Mouse (Mus musculus): ENCODE data around the gene Gga2. TPM values are rescaled to one million over a fixed set of nuclear protein-coding genes. Genes with fewer than 3 reads are reported as not detected.

Gga2 gene
- polyA plus RNA-seq (2012; rRNA removed), result 49.1 and 53.0 TPM in 2 replicates

GRCm38 (mm10) chr7:122020667-122021354, at the start of gene Gga2:
Gene Gga2 (minus strand): TSS chr7:122021222.
- DNase-seq, result peak; percentile 94
- Histone ChIP-seq H3K27me3 (replicated peaks; ENCODE audit: control insufficient read depth, insufficient read depth, low read length) (no peaks in the 10 kb centered on the region), H3K4me3 (ENCODE audit: insufficient read depth, low read depth, low read length) (peak within 1 kb of the TSS; percentile 95), H3K4me1 (ENCODE audit: control insufficient read depth, insufficient read depth, low read length) (peaks cover 10% of the 10 kb centered on the region; the same call in 1 of the 2 replicates), H3K27ac (ENCODE audit: insufficient read depth, low read depth, low read length) (peak within 1 kb of the TSS; percentile 69), H3K36me3 (ENCODE audit: control insufficient read depth, insufficient read depth, low read length) (no peaks in the 10 kb centered on the region)
- TF ChIP-seq POLR2A (IDR thresholded peaks at IDR 0.05; ENCODE audit: low read depth, low read length), result peak; percentile 69
- TF ChIP-seq CTCF (conservative IDR thresholded peaks at IDR 0.05; ENCODE audit: insufficient read depth, insufficient read length, low read depth, low read length), result no peak
- under 1% methylated on average over 50 of the region's 50 CpGs for WGBS

DNA sequence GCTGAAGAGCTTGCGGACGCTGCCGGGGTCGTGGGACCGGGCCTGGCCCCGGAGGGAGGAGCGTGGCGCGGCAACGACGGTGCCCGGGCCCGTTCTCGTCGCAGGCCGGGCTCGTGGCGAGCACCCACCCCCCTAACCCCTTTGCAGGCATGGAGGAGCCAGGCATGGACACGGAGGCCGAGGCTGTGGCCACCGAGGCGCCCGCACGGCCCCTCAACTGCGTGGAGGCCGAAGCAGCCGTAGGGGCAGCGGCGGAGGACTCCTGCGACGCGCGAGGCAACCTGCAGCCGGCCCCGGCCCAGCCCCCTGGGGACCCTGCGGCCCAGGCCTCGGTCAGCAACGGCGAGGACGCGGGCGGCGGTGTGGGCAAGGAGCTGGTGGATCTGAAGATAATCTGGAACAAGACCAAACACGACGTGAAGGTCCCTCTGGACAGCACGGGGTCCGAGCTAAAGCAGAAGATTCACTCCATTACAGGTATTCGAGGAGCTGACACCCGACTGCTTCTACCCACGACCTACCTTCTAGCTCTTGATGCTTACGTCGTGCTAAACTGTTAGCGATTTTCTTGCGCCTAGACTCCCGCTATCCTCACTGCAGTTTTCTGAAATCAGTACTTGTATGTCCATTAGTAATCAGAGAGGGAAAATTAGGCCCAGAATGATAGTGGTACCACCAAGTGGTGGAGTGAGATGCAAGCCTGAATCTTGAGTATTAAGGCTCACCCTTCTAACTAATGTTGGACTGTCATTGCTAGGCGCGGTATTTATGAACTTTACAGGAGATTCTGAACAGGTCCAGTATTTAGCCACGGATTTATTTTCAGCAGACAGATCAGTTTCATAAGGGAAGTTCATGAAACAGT, 46.7 kb upstream of the Gga2 start:
- Histone ChIP-seq H3K4me3 (ENCODE audit: insufficient read depth, low read depth, low read length) (peak overlapping the region; percentile 89), H3K27me3 (replicated peaks; ENCODE audit: control insufficient read depth, insufficient read depth, low read length) (no peaks in the 10 kb centered on the region), H3K36me3 (ENCODE audit: control insufficient read depth, insufficient read depth, low read length) (peaks cover 4% of the 10 kb centered on the region), H3K4me1 (ENCODE audit: control insufficient read depth, insufficient read depth, low read length) (peaks cover 5% of the 10 kb centered on the region; the same call in 1 of the 2 replicates), H3K27ac (ENCODE audit: insufficient read depth, low read depth, low read length) (peak overlapping the region; percentile 45; the same call in 1 of the 2 replicates)
- 1% methylated on average over 58 of the region's 58 CpGs for WGBS
- DNase-seq, result peak; percentile 23
- TF ChIP-seq CTCF (conservative IDR thresholded peaks at IDR 0.05; ENCODE audit: insufficient read depth, insufficient read length, low read depth, low read length) (no peak), POLR2A (IDR thresholded peaks at IDR 0.05; ENCODE audit: low read depth, low read length) (no peak)

- Histone ChIP-seq H3K27ac (ENCODE audit: insufficient read depth, low read depth, low read length) (peak within 1 kb of the TSS; percentile 62), H3K36me3 (ENCODE audit: control insufficient read depth, insufficient read depth, low read length) (no peaks in the 10 kb centered on the region; the same call in 1 of the 2 replicates), H3K4me1 (ENCODE audit: control insufficient read depth, insufficient read depth, low read length) (peaks cover 5% of the 10 kb centered on the region; the same call in 1 of the 2 replicates), H3K27me3 (replicated peaks; ENCODE audit: control insufficient read depth, insufficient read depth, low read length) (no peaks in the 10 kb centered on the region), H3K4me3 (ENCODE audit: insufficient read depth, low read depth, low read length) (peak within 1 kb of the TSS; percentile 89)
- no peak for TF ChIP-seq POLR2A (IDR thresholded peaks at IDR 0.05; ENCODE audit: low read depth, low read length)
- no peak for TF ChIP-seq CTCF (conservative IDR thresholded peaks at IDR 0.05; ENCODE audit: insufficient read depth, insufficient read length, low read depth, low read length)
- peak; percentile 98 for DNase-seq
- WGBS, result under 1% methylated on average over 60 of the region's 60 CpGs
Measured at GRCm38 (mm10) chr7:122066945-122067516, 46.0 kb upstream of the Gga2 start, which contains the start of the genes Ubfd1 and Ears2. Gene Ubfd1 (plus strand): TSS chr7:122067175. Gene Ears2 (minus strand): TSS chr7:122067263.

GRCm38 (mm10) chr7:122066102-122066944, 45.3 kb upstream of the Gga2 start:
- WGBS, result 11% methylated on average over 31 of the region's 31 CpGs
- no peak for DNase-seq
- Histone ChIP-seq H3K27me3 (replicated peaks; ENCODE audit: control insufficient read depth, insufficient read depth, low read length) (no peaks in the 10 kb centered on the region), H3K36me3 (ENCODE audit: control insufficient read depth, insufficient read depth, low read length) (no peaks in the 10 kb centered on the region), H3K4me1 (ENCODE audit: control insufficient read depth, insufficient read depth, low read length) (peaks cover 5% of the 10 kb centered on the region; the same call in 1 of the 2 replicates), H3K4me3 (ENCODE audit: insufficient read depth, low read depth, low read length) (peak overlapping the region; percentile 89), H3K27ac (ENCODE audit: insufficient read depth, low read depth, low read length) (peak overlapping the region; percentile 62)
- TF ChIP-seq CTCF (conservative IDR thresholded peaks at IDR 0.05; ENCODE audit: insufficient read depth, insufficient read length, low read depth, low read length) (no peak), POLR2A (IDR thresholded peaks at IDR 0.05; ENCODE audit: low read depth, low read length) (no peak)

GRCm38 (mm10) chr7:122065656-122066055, 44.6 kb upstream of the Gga2 start:
- WGBS, result 73% methylated on average over 1 of the region's 1 CpGs
- DNase-seq, result no peak
- no peaks in the 10 kb centered on the region for H3K36me3 ChIP-seq (ENCODE audit: control insufficient read depth, insufficient read depth, low read length)
- peaks cover 5% of the 10 kb centered on the region; the same call in 1 of the 2 replicates for H3K4me1 ChIP-seq (ENCODE audit: control insufficient read depth, insufficient read depth, low read length)
- TF ChIP-seq CTCF (conservative IDR thresholded peaks at IDR 0.05; ENCODE audit: insufficient read depth, insufficient read length, low read depth, low read length), result no peak
- H3K27me3 ChIP-seq (replicated peaks; ENCODE audit: control insufficient read depth, insufficient read depth, low read length), result no peaks in the 10 kb centered on the region
- no peak overlapping the region for H3K27ac ChIP-seq (ENCODE audit: insufficient read depth, low read depth, low read length)
- no peak overlapping the region for H3K4me3 ChIP-seq (ENCODE audit: insufficient read depth, low read depth, low read length)

DNA sequence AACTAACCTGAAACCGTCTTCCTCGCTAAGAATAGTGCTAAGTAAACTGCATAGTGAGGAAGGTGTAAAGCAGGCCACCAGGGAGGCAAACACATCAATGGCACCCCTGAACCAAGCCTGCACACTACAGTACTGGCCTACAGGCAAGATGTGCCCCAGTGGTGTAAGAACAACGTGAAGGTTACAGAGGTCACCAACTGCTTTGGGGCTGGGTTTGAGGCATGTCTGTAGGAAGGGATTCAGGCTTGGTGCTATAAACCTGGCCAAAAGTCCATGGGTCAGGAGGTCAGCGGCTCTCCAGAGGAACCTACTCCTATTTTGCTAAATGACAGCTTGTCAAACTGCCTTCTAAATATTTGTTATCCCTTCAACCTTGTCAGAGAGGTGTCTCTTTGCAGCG, 35.6 kb upstream of the Gga2 start:
- TF ChIP-seq POLR2A (IDR thresholded peaks at IDR 0.05; ENCODE audit: low read depth, low read length), result no peak
- TF ChIP-seq CTCF (conservative IDR thresholded peaks at IDR 0.05; ENCODE audit: insufficient read depth, insufficient read length, low read depth, low read length), result no peak
- WGBS, result 70% methylated on average over 5 of the region's 5 CpGs
- no peak for DNase-seq

More for the DNA sequence above, 35.6 kb upstream of the Gga2 start:
- Histone ChIP-seq H3K27me3 (replicated peaks; ENCODE audit: control insufficient read depth, insufficient read depth, low read length) (no peaks in the 10 kb centered on the region), H3K27ac (ENCODE audit: insufficient read depth, low read depth, low read length) (no peak overlapping the region), H3K36me3 (ENCODE audit: control insufficient read depth, insufficient read depth, low read length) (no peaks in the 10 kb centered on the region; the same call in 1 of the 2 replicates), H3K4me3 (ENCODE audit: insufficient read depth, low read depth, low read length) (no peak overlapping the region), H3K4me1 (ENCODE audit: control insufficient read depth, insufficient read depth, low read length) (no peaks in the 10 kb centered on the region)

All from kidney, adult 2 months (tissue).